Mouse (Mus musculus) bone marrow macrophage, adult 2 months (primary cell): ENCODE measurements around the gene Tenm4.

Experiments used
- CTCF ChIP-seq: IDR thresholded peaks from 2 replicates; pipeline ENCODE4 v1.5.1; 2012; ENCODE audit warnings: low read depth, mild to moderate bottlenecking, low read length, moderate library complexity
- POLR2A ChIP-seq: IDR thresholded peaks from 2 replicates; pipeline ENCODE4 v1.6.1; 2012; ENCODE audit warnings: mild to moderate bottlenecking, low read depth, low read length, borderline replicate concordance

DNA sequence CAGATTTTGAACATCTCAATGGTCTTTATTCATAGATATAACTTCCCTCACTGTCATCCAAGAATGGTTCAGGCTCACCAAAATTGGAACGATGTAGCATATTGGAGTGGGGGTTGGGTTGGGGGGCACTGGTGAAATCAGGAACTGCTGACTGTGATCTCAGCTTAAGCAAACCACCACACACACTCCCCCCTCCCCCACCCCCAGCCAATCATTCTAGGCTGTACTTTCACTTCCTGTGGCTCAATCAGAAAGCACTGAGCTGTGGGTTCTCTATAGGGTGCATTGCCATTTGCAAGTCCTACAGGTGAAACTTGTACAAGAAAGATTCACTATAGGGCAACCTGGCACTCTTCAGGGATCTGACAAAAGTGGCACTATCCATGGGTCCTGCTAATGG is 559.3 kb downstream of the Tenm4 start:
- no peak for TF ChIP-seq CTCF
- TF ChIP-seq POLR2A = no peak
